Mouse (Mus musculus) erythroblast, embryonic 14.5 days (primary cell): ENCODE measurements around the gene 4921507P07Rik. TPM values are rescaled to one million over a fixed set of nuclear protein-coding genes. Genes with fewer than 3 reads are reported as not detected.
"Not testable (repeated sequence)": the region's sequence is repeated elsewhere in the genome, so short reads cannot be mapped to it uniquely, and the experiment has no call there.

Experiments
- H3K27me3 ChIP-seq: 2 replicates; pipeline ENCODE4 v1.6.1; 2012; ENCODE audit warnings: inconsistent platforms; ENCODE audit not compliant: control insufficient read depth
- H3K36me3 ChIP-seq: 2 replicates; pipeline ENCODE4 v1.6.1; 2012; ENCODE audit warnings: mild to moderate bottlenecking, inconsistent platforms; ENCODE audit not compliant: control insufficient read depth
- H3K4me1 ChIP-seq: 2 replicates; pipeline ENCODE4 v1.6.1; 2012; ENCODE audit warnings: inconsistent platforms; ENCODE audit not compliant: control insufficient read depth
- H3K4me3 ChIP-seq: replicated peaks from 2 replicates; pipeline ENCODE3; 2012; ENCODE audit warnings: moderate library complexity, mild to moderate bottlenecking, inconsistent platforms
- H3K9me3 ChIP-seq: 2 replicates; pipeline ENCODE4 v1.6.1; 2012; ENCODE audit warnings: low read length, inconsistent platforms, mixed read lengths; ENCODE audit not compliant: control insufficient read depth
- GATA1 ChIP-seq: IDR thresholded peaks from 2 replicates; pipeline ENCODE4 v1.6.1; 2012; ENCODE audit warnings: low read length, inconsistent platforms, mixed read lengths
- TAL1 ChIP-seq: IDR thresholded peaks from 3 replicates; pipeline ENCODE4 v1.6.1; 2012; ENCODE audit warnings: low read length, inconsistent platforms, mixed read lengths
- polyA plus RNA-seq: library from polyadenylated mRNA; stranded (reverse); fragments of >175 nt; gene quantifications from 2 replicates; pipeline ENCODE4 v1.2.3, GENCODE M21; 2012

Gene 4921507P07Rik
- not detected in 2 replicates for polyA plus RNA-seq

DNA sequence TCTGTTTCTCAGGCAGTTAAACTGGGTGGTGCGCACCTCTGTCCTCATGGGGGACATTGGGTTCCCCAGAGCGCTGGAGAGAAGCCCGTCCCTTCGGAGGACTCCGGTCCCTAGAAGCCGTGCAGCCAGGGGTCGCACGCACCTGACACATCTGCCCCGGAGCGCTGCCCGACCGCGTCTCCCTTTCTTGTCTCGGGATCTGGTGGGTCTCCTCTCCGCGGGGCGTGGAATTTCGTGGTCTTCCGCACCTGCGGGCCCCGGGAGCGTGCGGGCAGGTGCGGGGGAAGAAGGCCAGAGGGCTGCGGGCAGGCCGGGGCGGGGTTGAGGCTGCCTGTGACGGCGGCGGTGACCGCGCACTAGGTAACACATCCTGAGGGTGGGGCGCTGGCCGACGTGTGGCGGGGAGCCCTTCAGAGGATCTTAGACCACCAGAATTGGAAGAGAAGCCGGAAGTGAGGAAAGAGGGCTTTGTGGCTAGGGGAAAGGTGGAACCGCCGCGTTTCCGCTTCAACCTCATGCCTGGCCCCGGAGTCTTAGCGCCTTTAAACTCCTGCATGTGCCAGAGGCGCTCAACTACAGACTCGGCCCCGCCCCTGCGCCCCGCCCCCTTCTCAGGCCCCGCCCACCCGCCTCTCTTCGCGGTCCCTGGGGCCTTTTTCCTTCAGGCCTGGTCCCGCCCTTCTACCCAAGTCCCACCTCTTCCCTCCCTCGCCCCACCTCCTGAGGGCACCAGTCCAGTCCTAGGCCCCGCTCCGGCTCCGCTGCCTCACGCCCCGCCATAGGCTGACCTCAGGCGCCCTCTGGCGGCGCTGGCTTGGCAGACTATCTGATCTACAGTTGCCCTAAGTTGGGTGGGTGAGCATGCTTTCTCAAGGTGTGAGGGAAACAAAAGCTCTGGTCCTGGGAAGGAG, at the start of gene 4921507P07Rik:
TSS of gene 4921507P07Rik (minus strand) at position 332 of the 911 bp plus-strand sequence.
- Histone ChIP-seq H3K4me1 (peaks cover 11% of the 10 kb centered on the region), H3K9me3 (peaks cover 4% of the 10 kb centered on the region), H3K27me3 (0 out of 2 replicates have a peak, but pooled peaks cover 3% of the 10 kb centered on the region), H3K4me3 (peak within 1 kb of the TSS; percentile 63), H3K36me3 (no peaks in the 10 kb centered on the region)
- no peak for TF ChIP-seq TAL1
- no peak for TF ChIP-seq GATA1

DNA sequence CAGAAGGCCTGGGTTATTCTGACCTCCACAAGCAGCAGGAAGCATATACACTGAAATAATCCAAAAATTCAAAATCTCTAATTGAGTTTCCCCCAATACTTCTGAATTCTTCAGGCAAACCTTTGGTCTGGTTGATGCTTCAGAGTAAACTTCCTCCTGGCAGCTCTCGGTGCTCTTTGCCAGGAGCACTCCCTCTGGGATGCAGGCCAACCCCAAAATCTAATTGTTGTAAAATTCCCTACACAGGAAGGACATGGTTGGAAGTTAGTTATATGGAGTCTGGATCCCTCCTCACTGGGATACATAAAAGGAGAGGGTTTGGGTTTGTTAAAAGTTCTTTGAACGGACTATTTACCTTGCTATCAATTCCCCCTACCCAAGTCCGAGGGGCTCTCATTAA, 48.3 kb upstream of the 4921507P07Rik start:
- no peaks in the 10 kb centered on the region for H3K27me3 ChIP-seq
- no peak overlapping the region for H3K4me3 ChIP-seq
- no peak for TF ChIP-seq TAL1
- TF ChIP-seq GATA1 = no peak
- H3K4me1 ChIP-seq = no peaks in the 10 kb centered on the region
- H3K36me3 ChIP-seq = no peaks in the 10 kb centered on the region
- H3K9me3 ChIP-seq = no peaks in the 10 kb centered on the region

DNA sequence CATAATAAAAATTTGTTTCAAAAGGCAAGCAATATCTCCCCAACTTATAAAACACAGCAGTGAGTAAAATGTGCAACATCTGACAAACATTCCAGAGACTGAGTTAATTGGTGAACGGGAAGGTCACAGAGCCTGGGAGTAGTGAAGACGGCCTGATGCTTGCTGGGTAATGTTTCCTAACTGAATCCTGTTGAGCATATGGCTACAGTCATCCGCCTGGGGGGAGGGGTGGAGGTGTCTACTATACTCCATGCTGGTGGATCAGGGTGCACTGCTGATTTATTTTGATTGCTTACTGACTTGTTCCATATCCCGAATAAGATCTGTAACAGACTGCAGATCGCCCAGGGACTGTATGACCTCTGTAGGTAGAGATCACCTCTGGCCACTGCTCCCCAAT, 45.5 kb upstream of the 4921507P07Rik start:
- no peaks in the 10 kb centered on the region for H3K36me3 ChIP-seq
- H3K27me3 ChIP-seq = no peaks in the 10 kb centered on the region
- TF ChIP-seq TAL1 (no peak), GATA1 (no peak)
- peaks cover 4% of the 10 kb centered on the region; the same call in 1 of the 2 replicates for H3K9me3 ChIP-seq
- no peaks in the 10 kb centered on the region for H3K4me1 ChIP-seq
- no peak overlapping the region for H3K4me3 ChIP-seq

DNA sequence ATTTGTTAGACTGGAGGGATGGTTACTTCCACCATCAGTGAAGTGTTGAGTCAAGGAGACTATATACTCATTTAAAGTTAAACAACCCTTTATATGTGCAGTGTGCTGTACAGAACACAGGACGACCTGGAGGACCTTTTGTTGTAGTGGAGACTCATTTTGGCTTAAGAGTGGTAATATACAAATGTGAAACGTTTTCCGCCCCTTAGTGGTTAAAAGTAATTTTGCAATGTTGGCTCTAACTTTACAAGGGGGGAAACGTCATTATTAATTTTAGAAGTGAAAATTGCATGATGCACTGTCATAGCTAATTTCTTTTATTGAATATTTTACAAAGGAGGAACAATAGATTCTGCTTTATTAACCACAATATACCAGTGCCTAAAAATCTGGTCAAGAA, 43.9 kb upstream of the 4921507P07Rik start:
- no peaks in the 10 kb centered on the region for H3K4me1 ChIP-seq
- H3K36me3 ChIP-seq = no peaks in the 10 kb centered on the region
- TF ChIP-seq GATA1 (no peak), TAL1 (no peak)
- H3K9me3 ChIP-seq = peaks cover 9% of the 10 kb centered on the region
- H3K4me3 ChIP-seq = no peak overlapping the region
- H3K27me3 ChIP-seq = no peaks in the 10 kb centered on the region

DNA sequence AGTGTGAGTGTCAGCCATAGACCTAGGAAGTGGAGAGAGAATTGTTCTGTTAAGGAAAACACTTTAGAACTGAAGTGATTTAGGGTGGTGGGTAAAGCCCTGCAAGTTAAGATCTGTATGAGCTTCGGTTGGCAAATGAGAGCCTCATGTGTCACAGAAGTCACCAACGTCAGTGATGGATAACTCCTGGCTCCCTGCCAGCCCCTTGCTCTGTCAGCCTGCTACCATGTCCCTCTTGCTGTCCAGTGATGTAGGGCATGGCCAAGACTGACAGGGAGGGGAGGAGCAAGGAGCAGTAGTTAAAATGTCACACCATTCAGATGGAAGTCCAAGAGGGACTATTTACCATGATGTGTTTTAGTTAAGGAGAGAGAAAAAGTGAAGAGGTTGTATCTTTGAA, 43.2 kb upstream of the 4921507P07Rik start:
- Histone ChIP-seq H3K9me3 (peaks cover 13% of the 10 kb centered on the region), H3K4me3 (no peak overlapping the region), H3K27me3 (no peaks in the 10 kb centered on the region), H3K36me3 (no peaks in the 10 kb centered on the region), H3K4me1 (no peaks in the 10 kb centered on the region)
- TF ChIP-seq GATA1 (no peak), TAL1 (no peak)

DNA sequence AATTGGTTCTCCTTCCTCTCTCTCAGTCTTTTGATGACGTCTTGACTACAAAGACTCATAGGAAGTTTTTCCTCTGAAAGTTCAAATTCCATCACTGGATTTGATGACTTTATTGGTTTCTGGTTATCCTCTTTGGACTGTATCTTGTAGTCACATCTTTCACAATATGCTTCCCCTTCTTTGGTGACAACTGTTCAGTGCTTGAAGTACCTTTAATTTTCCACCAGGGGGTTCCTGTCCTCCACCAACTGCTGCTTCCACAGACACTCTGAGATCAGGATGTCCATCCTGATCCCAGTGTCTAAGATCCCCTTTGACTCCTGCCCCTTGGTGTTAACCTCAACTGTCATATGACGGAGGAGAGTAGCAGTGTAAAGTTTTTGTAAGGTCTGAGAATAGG, 29.7 kb upstream of the 4921507P07Rik start:
- not testable (repeated sequence) for H3K27me3 ChIP-seq, H3K4me3 ChIP-seq, H3K9me3 ChIP-seq, H3K4me1 ChIP-seq, H3K36me3 ChIP-seq

DNA sequence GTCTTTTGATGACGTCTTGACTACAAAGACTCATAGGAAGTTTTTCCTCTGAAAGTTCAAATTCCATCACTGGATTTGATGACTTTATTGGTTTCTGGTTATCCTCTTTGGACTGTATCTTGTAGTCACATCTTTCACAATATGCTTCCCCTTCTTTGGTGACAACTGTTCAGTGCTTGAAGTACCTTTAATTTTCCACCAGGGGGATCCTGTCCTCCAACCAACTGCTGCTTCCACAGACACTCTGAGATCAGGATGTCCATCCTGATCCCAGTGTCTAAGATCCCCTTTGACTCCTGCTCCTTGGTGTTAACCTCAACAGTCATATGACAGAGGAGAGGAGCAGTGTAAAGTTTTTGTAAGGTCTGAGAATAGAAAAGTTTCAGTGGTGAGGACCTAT, 21.8 kb upstream of the 4921507P07Rik start:
- H3K27me3 ChIP-seq, H3K9me3 ChIP-seq, H3K4me3 ChIP-seq, H3K36me3 ChIP-seq, H3K4me1 ChIP-seq: not testable (repeated sequence)

DNA sequence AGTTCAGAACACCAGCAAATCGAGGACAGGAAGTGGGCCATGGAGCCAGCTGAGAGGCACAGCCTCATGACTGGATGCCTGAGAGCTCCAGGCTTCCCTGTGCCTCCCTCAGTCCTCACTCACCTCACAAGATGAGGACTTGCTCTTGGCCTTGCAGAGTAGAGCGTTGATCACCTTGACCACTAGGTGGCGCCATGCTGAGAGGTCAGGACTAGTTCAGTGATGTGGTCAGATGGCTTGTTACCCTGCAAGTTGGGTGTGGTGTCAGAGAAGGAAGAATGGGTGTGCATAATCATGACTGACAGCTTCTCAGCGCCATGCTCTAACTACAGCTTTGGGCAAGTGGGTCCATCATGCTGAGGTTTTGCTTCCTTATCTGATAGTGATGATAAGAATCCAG, 5.2 kb upstream of the 4921507P07Rik start:
- Histone ChIP-seq H3K9me3 (no peaks in the 10 kb centered on the region), H3K27me3 (no peaks in the 10 kb centered on the region), H3K4me1 (peaks cover 4% of the 10 kb centered on the region), H3K36me3 (no peaks in the 10 kb centered on the region), H3K4me3 (no peak overlapping the region)
- TF ChIP-seq TAL1 (no peak), GATA1 (no peak)

DNA sequence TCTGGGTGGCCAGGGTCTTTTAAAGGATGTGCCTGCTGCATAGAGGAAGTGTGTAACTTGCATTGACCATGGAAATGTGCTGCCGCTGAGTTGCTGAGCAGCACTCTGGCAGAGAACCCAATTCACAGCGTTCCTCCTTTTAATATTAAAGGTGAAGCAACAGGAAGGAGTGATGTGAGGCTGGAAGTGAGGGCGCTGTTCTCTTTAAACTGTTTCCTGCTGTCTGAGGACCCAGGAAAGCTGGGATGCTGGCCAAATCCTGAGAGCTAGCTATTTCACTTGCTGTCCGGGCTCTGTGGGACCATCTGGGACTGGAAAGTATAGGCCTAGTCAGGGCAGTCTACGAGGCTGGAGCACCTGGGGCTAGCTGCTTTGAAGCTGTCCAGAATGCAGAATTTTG, 2.1 kb upstream of the 4921507P07Rik start:
- peaks cover 11% of the 10 kb centered on the region for H3K4me1 ChIP-seq
- no peaks in the 10 kb centered on the region for H3K36me3 ChIP-seq
- 0 out of 2 replicates have a peak, but pooled peaks cover 3% of the 10 kb centered on the region for H3K27me3 ChIP-seq
- TF ChIP-seq TAL1 = no peak
- no peak for TF ChIP-seq GATA1
- no peak overlapping the region for H3K4me3 ChIP-seq
- H3K9me3 ChIP-seq = peaks cover 4% of the 10 kb centered on the region

DNA sequence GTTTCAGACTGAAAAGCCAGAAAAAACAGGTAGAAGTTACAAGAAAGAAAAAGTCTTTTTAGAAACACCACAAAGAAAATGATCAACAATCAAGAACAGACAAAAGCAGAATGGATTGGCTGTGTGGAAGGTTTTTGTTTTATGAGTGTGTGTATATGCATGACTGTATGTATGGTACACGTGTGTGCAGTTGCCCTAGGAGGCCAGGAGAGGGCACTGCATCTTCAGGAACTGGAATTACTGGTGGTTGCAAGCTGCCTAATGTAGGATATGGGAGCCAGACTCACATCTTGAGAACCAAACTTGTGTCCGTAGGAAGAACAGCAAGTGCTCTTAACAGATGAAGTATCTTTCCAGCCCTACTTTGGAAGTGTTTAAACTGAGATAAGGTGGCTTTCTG, 2.1 kb downstream of the 4921507P07Rik start:
- H3K4me1 ChIP-seq = peaks cover 11% of the 10 kb centered on the region
- H3K27me3 ChIP-seq = 0 out of 2 replicates have a peak, but pooled peaks cover 3% of the 10 kb centered on the region
- H3K9me3 ChIP-seq = peaks cover 4% of the 10 kb centered on the region
- no peaks in the 10 kb centered on the region for H3K36me3 ChIP-seq
- TF ChIP-seq TAL1 = no peak
- no peak for TF ChIP-seq GATA1
- H3K4me3 ChIP-seq = no peak overlapping the region
